Mouse (Mus musculus): Measurements from ENCODE around the gene Rfx7. TPM values are rescaled to one million over a fixed set of nuclear protein-coding genes. Genes with fewer than 3 reads are reported as not detected.

Gene Rfx7
- total and polyA plus RNA-seq, 2 experiments from 2014 or later, result 12.2 to 48.2 TPM

- H3K4me3 ChIP-seq (ENCODE audit: low read depth, low read length), result no peak overlapping the region
- no peak overlapping the region for H3K4me2 ChIP-seq (ENCODE audit: low read depth, low read length, poor library complexity, severe bottlenecking)
- no peak overlapping the region for H3K9ac ChIP-seq (replicated peaks; ENCODE audit: low read length, poor library complexity, severe bottlenecking)
- TF ChIP-seq CTCF (IDR thresholded peaks at IDR 0.05), result no peak
- H3K27me3 ChIP-seq (ENCODE audit: insufficient read depth, low read length), result no peaks in the 10 kb centered on the region
- no peak for ATAC-seq (ENCODE audit: low FRiP score)
- H3K9me3 ChIP-seq (ENCODE audit: low read length), result no peaks in the 10 kb centered on the region
- no peak overlapping the region for H3K27ac ChIP-seq (ENCODE audit: low read depth, low read length)
- H3K4me1 ChIP-seq (ENCODE audit: insufficient read depth, low read length), result no peaks in the 10 kb centered on the region
- no peak for DNase-seq (ENCODE audit: low spot score)
- no peaks in the 10 kb centered on the region for H3K36me3 ChIP-seq (ENCODE audit: insufficient read depth, low read length)
These were observed 11.2 kb upstream of the Rfx7 start for GRCm38 (mm10) chr9:72520849-72521248.

- Histone ChIP-seq H3K9ac (replicated peaks; ENCODE audit: low read length, poor library complexity, severe bottlenecking) (no peak overlapping the region), H3K27me3 (ENCODE audit: insufficient read depth, low read length) (no peaks in the 10 kb centered on the region), H3K9me3 (ENCODE audit: low read length) (no peaks in the 10 kb centered on the region), H3K4me3 (ENCODE audit: low read depth, low read length) (no peak overlapping the region), H3K4me2 (ENCODE audit: low read depth, low read length, poor library complexity, severe bottlenecking) (no peak overlapping the region), H3K4me1 (ENCODE audit: insufficient read depth, low read length) (peaks cover 5% of the 10 kb centered on the region), H3K36me3 (ENCODE audit: insufficient read depth, low read length) (no peaks in the 10 kb centered on the region), H3K27ac (ENCODE audit: low read depth, low read length) (no peak overlapping the region)
- no peak for DNase-seq (ENCODE audit: low spot score)
- TF ChIP-seq CTCF (IDR thresholded peaks at IDR 0.05), result no peak
- WGBS, result 84% methylated on average over 1 of the region's 1 CpGs
- no peak for ATAC-seq (ENCODE audit: low FRiP score)
These were observed 5.9 kb upstream of the Rfx7 start for GRCm38 (mm10) chr9:72526091-72526490.

DNA sequence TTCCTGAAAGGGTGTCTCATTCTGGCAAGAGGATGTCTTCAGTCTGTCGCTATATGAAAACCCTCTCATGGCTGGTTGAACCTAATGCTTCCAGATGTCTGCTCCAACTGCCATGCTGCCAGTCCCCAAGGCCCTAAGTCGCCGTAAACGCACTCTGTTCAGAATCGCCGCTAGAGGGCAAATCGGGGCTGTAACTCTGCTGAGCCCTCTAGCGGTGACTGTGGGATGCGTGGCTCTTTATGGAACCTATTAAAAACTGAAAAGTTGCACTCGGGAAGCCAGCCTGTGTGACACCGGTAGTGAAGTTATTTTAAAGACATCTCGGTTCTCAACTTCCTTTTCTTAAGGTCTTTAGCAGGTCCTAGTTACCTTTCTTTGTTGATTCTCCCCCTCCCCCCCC lies 1.8 kb upstream of the Rfx7 start:
- Histone ChIP-seq H3K9me3 (ENCODE audit: low read length) (no peaks in the 10 kb centered on the region), H3K27me3 (ENCODE audit: insufficient read depth, low read length) (no peaks in the 10 kb centered on the region), H3K36me3 (ENCODE audit: insufficient read depth, low read length) (no peaks in the 10 kb centered on the region), H3K4me2 (ENCODE audit: low read depth, low read length, poor library complexity, severe bottlenecking) (peak overlapping the region; percentile 63), H3K4me3 (ENCODE audit: low read depth, low read length) (no peak overlapping the region), H3K4me1 (ENCODE audit: insufficient read depth, low read length) (peaks cover 5% of the 10 kb centered on the region), H3K9ac (replicated peaks; ENCODE audit: low read length, poor library complexity, severe bottlenecking) (no peak overlapping the region), H3K27ac (ENCODE audit: low read depth, low read length) (peak overlapping the region; percentile 100)
- DNase-seq (ENCODE audit: low spot score) (peak; percentile 96), ATAC-seq (ENCODE audit: low FRiP score) (no peak)
- peak; percentile 100 for TF ChIP-seq CTCF (IDR thresholded peaks at IDR 0.05)
- under 1% methylated on average over 12 of the region's 12 CpGs for WGBS

GRCm38 (mm10) chr9:72530824-72531223 lies 1.2 kb upstream of the Rfx7 start:
- Histone ChIP-seq H3K36me3 (ENCODE audit: insufficient read depth, low read length) (no peaks in the 10 kb centered on the region), H3K9ac (replicated peaks; ENCODE audit: low read length, poor library complexity, severe bottlenecking) (peak overlapping the region; percentile 91), H3K4me3 (ENCODE audit: low read depth, low read length) (peak overlapping the region; percentile 90), H3K4me2 (ENCODE audit: low read depth, low read length, poor library complexity, severe bottlenecking) (peak overlapping the region; percentile 63), H3K4me1 (ENCODE audit: insufficient read depth, low read length) (peaks cover 5% of the 10 kb centered on the region), H3K27me3 (ENCODE audit: insufficient read depth, low read length) (no peaks in the 10 kb centered on the region), H3K27ac (ENCODE audit: low read depth, low read length) (peak overlapping the region; percentile 100), H3K9me3 (ENCODE audit: low read length) (no peaks in the 10 kb centered on the region)
- no peak for TF ChIP-seq CTCF (IDR thresholded peaks at IDR 0.05)
- peak; percentile 1; the same call in 1 of the 2 replicates for ATAC-seq (ENCODE audit: low FRiP score)
- WGBS, result 19% methylated on average over 4 of the region's 4 CpGs
- DNase-seq (ENCODE audit: low spot score), result peak; percentile 53

- ATAC-seq (ENCODE audit: low FRiP score) (peak; percentile 93), DNase-seq (ENCODE audit: low spot score) (peak; percentile 97)
- H3K27me3 ChIP-seq (ENCODE audit: insufficient read depth, low read length), result no peaks in the 10 kb centered on the region
- no peaks in the 10 kb centered on the region for H3K9me3 ChIP-seq (ENCODE audit: low read length)
- WGBS, result under 1% methylated on average over 35 of the region's 35 CpGs
- H3K4me2 ChIP-seq (ENCODE audit: low read depth, low read length, poor library complexity, severe bottlenecking), result peak overlapping the region; percentile 63
- peak overlapping the region; percentile 100 for H3K27ac ChIP-seq (ENCODE audit: low read depth, low read length)
- H3K4me1 ChIP-seq (ENCODE audit: insufficient read depth, low read length), result peaks cover 5% of the 10 kb centered on the region
- H3K4me3 ChIP-seq (ENCODE audit: low read depth, low read length), result peak overlapping the region; percentile 90
- no peak; the same call in 1 of the 2 replicates for TF ChIP-seq CTCF (IDR thresholded peaks at IDR 0.05)
- H3K36me3 ChIP-seq (ENCODE audit: insufficient read depth, low read length), result no peaks in the 10 kb centered on the region
- H3K9ac ChIP-seq (replicated peaks; ENCODE audit: low read length, poor library complexity, severe bottlenecking), result peak overlapping the region; percentile 91
These were observed 597 bp upstream of the Rfx7 start for GRCm38 (mm10) chr9:72531291-72531995.

- Histone ChIP-seq H3K4me2 (ENCODE audit: low read depth, low read length, poor library complexity, severe bottlenecking) (peak overlapping the region; percentile 63), H3K9me3 (ENCODE audit: low read length) (no peaks in the 10 kb centered on the region), H3K4me3 (ENCODE audit: low read depth, low read length) (peak overlapping the region; percentile 90), H3K27ac (ENCODE audit: low read depth, low read length) (peak overlapping the region; percentile 100), H3K36me3 (ENCODE audit: insufficient read depth, low read length) (no peaks in the 10 kb centered on the region), H3K27me3 (ENCODE audit: insufficient read depth, low read length) (no peaks in the 10 kb centered on the region), H3K4me1 (ENCODE audit: insufficient read depth, low read length) (peaks cover 5% of the 10 kb centered on the region), H3K9ac (replicated peaks; ENCODE audit: low read length, poor library complexity, severe bottlenecking) (peak overlapping the region; percentile 91)
- ATAC-seq (ENCODE audit: low FRiP score), result peak; percentile 21
- peak; percentile 70 for DNase-seq (ENCODE audit: low spot score)
- TF ChIP-seq CTCF (IDR thresholded peaks at IDR 0.05), result no peak; the same call in 1 of the 2 replicates
- 1% methylated on average over 40 of the region's 55 CpGs for WGBS
These were observed 495 bp downstream of the Rfx7 start for GRCm38 (mm10) chr9:72532381-72533088.

Data from midbrain, postnatal 0 days (tissue).